Mouse (Mus musculus) G1E-ER4 (cell line): ENCODE measurements around the gene Bcl2l13. TPM values are rescaled to one million over a fixed set of nuclear protein-coding genes. Genes with fewer than 3 reads are reported as not detected.

Source experiments
- GATA1 ChIP-seq: IDR thresholded peaks from one replicate; pipeline ENCODE4 v1.8.0; 2012; ENCODE audit warnings: low read length, inconsistent platforms
- polyA plus RNA-seq: library from polyadenylated mRNA; stranded (reverse); fragments of >175 nt; gene quantifications from 2 replicates; pipeline ENCODE4 v1.2.3, GENCODE M21; 2012

Gene Bcl2l13
- polyA plus RNA-seq, 1 experiment, result 679 TPM

DNA sequence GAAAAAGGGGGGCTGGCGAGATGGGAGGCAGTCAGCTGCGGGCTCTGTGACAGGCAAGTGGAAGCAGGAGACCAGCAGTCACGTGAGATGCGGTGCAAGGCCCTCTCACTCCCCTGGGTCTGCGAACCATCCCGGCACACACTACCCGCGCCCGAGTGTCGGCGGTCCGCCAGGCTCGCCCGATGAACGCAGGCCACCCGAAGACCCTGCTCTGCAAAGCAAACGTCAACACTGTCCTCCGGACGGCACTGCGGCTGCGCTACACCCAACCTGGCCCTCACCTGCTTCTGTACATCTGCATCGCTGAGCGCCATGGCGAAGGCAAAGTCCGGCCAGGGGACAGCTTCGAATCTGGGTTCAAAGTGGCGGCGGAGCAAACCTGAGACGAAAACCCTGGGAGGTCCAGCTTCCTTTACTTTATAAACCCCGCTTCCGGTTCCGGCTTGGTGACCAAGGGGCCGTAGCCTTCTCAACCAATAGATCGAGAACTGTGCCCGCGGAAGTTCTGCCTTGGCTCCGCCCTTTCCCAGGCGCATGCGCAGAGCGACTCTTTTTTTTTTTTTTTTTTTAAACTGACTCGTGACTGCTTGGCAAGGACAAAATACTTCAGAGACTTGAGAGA lies 13.6 kb upstream of the Bcl2l13 start, which contains the start of gene Atp6v1e1:
Gene Atp6v1e1 (minus strand): TSS at position 487 of the 622 bp plus-strand sequence.
- no peak for TF ChIP-seq GATA1

DNA sequence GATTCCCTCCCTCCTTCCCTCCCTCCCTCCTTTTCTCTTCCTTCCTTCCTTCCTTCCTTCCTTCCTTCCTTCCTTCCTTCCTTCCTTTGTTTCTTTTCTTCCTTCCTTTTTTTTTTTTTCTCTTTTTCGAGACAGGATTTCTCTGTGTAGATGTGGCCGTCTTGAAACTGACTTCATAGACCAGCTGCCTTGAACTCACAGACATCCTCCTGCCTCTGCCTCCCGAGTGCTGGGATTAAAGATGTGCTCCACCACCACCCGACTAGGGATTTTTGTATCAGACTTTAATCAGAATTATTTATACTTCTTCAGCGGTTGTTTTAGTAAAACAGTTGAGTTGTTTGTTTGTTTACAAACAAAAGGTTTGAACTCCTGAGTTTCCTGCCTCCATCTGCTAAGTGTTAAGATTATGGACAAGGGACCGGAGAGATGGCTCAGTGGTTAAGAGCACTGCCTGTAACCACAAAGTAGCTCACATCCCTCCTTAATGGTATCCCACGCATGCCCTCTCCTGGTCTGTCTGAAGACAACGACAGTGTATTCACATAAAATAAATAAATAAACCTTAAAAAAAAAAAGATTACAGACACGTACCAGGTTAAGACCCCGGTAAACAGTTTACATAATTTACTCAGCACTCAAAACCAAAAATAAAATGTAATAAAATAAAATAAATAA lies 12.9 kb upstream of the Bcl2l13 start:
- no peak for TF ChIP-seq GATA1

DNA sequence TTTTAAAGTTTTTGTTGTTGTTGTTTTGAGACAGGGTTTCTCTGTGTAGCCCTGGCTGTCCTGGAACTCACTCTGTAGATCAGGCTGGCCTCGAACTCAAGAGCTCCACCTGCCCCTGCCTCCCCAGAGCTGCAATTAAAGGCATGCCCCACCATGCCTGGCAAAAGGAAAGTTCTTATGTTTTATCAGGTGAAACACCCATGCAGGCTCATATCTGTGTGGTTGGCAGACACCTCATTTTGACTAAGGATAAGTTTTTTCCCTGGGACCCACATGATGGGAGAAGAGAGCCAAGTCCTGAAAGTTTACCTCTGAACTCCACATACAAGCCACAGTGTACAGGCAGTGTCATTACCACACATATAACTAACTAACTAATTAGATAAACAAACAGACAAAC lies 6.0 kb upstream of the Bcl2l13 start:
- TF ChIP-seq GATA1, result no peak

DNA sequence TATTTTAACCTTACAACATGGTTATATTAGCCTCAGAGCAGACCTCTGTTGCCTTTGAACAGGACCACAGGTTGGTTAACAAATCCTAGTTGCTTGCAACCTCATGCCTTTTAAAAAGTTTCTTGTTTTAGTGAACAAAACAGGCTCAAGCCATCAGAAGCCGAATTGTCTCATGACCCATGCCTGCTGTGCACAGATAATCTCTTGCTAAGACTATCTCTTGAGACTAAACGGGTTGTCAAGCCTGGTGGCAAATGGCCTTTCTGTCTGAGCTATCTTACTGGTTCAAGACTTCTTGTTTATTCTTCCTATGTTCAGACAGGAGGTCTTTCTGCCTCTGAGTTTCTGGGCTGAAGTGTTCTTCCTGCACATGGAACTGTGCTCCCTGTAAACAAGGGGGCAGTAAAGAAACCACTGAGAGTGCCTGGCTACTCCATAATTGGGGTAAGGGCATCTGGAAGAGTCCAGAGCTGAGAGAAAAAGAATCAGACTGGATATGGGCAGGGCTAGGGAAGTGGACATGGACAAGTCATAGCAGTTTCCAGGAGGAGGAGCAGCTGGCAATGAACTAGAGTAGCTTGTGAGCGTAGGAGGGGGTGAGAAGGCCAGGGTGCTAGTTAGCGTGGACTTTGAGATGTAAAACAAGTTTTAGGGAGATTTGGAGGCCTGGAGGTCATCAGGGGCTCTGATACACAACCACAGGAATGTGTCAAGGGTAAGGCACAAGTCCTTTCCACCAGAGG lies 5.0 kb upstream of the Bcl2l13 start:
- peak; percentile 58 for TF ChIP-seq GATA1

DNA sequence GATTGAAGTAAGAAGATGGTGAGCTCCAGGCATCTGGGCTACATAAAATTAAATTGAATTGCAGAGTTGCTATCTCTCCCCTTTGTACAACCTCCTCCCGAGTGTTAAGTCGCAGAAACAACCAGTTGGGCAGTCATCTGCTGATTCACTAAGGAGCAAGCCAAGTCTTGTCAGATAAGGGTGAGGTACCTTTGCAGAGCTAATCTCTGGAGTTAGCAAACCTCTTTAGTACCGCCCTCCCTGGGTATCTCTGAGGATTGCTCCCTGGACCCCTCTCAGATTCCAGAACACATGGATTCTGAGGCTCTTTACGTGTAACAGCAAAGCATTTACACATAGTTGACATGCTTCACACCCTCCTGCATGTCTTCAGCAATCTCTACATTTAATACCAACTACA lies 3.9 kb upstream of the Bcl2l13 start:
- peak; percentile 58 for TF ChIP-seq GATA1

DNA sequence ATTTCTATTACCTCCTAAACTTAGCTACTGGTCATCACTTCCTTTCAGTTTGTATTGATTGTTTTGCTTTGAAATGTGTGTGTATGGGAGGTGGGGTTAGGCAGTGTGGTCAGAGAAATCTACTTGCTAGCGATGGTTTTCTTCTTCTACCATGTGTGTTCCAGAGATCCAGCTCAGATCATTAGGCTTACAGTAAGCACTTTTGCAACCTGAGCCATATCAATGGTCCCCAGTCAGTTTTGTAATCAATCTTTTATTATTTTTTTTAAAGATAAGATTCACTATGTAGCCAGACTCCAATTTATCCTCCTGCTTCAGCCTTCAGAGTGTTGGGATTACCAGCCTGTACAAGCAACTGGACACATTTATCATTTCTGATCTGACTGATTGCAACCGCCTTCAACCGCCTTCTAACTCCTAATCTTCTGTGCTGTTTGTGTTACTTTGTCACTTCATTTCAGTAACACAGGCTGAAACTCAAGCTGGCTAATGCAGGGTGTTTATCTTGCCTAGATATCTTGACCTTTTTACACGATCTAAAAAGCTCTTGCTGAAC lies 1.2 kb upstream of the Bcl2l13 start:
- peak; percentile 80 for TF ChIP-seq GATA1

DNA sequence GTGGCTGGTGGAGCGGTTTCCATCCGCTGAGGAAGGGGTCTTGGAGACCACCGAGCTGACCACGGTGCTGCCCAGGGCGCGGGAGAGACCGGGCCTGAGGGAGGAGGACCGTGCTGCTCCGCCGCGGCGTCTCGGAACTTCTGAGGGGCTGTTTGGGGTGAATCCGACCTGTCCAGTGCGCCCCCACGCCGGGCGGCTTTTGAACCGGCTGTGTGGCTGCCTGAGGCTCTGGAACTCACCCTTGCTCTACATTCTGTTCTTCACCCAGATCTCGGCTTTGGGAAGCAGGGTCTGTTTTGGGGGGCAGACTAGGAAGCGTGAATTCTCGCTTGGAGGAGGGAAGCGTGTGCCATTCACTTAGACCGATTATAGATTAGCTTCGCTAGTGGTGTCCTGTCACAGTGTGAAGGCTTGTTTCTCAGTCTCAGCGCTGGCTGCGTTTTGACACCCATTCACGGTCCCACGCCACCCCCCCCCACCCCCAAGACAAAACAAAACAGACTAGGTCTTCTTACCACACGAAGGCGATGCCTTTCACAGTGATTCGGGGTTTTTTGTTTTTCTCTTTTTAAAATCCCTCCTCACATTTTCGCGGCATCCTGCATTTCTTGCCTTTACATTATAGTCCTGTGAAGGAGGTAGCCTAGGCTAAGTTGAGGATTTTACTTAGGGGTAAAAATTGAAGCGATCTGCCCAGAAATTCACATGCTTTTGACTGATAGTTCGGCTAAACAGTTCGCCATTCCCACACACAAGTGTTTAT lies 558 bp downstream of the Bcl2l13 start:
- TF ChIP-seq GATA1, result no peak

DNA sequence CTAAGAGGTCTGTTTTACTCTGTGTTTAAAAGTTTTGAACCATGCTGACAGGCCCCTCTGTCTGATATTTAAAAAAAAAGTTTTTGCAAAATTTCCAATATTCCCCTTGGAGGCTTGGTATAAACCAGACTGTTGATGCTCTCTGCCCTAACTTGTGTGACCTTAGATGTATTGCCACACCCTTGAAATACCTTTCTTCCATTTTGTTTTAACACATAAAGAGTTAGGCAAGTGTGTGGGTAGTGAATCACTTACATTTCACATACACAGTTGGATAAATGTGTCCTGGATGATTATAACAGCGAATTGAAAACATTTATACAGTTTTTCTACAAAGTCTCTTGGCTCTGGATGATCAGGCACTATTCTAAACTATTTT lies 1.1 kb downstream of the Bcl2l13 start:
- no peak for TF ChIP-seq GATA1

DNA sequence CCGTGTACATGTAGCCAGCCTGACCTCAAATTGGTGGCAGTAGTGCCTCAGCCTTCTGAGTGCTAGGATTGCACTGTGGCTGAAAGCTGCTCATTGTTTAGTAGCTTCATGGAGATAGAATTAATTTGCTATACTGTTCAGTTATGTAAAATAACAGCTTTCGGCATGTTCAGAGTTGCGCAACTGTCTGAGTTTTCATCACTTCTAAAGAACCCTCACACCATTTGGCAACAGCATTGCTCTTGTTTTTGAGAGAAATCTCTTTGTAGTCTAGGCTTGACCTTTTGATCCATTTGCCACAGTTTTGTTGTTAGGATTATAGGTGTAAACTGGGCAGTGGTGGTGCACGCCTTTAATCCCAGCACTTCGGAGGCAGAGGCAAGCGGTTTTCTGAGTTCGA lies 4.2 kb downstream of the Bcl2l13 start:
- no peak for TF ChIP-seq GATA1

DNA sequence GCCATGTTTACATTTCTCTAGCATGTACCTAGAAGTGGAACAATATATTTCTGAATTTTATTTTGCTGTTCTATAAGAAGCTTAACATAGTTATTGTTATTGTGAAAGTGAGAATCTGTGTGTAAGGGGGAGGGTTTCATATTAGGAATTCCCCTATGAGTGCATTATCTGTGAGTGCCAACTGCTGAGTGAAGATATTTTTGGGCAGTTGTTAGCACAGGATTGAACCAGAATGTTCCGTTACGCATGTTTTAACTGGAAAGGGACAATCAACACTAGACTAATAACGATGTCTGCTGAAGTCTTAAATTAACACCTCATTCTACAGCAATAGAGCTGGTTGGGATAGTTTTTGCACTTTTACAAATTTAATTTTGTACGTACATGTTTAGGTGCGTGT lies 5.7 kb downstream of the Bcl2l13 start:
- TF ChIP-seq GATA1, result no peak

DNA sequence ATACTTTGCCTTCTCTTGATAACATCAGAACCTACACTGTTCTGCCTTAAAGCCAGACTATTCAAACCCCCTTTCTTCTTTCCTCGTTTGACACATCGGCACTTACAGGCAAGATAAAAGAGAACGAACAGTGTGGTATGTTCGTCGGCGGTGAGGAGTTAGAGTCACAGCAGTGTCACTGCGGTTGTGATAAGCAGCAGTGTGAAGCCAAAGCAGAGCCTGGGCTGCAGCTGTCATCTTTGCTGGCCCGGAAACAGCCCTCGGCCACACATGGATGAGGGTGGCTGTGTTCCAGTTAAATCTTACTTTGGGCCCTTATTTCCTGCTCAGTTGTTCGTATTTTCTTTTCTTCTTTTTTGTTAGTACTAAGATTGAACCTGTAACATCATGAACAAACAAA lies 18.4 kb downstream of the Bcl2l13 start:
- peak; percentile 67 for TF ChIP-seq GATA1

DNA sequence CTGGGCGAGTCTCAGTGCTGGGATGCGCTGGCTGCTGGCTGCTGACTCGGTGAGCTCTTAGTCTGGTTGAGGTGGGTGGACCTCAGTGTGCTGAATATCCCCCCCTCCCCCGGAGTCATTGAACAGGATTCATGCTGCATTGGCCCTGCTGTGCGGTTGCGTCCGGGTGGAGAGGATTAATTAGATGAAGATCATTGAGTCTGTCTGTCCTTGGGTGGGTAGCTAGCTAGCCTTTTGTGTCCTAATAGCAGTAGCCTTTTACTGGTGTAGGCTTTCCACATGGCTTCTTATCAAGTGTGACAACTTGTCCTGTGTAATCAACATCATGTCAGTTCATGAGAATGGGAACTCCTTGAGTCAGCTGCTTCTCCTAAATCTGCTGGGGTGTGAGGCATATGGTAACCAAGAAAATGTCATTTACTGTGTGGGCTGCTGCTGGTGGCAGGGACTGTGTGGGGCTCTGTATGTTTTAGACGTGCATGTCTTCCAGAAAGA lies 22.3 kb downstream of the Bcl2l13 start:
- TF ChIP-seq GATA1, result no peak

DNA sequence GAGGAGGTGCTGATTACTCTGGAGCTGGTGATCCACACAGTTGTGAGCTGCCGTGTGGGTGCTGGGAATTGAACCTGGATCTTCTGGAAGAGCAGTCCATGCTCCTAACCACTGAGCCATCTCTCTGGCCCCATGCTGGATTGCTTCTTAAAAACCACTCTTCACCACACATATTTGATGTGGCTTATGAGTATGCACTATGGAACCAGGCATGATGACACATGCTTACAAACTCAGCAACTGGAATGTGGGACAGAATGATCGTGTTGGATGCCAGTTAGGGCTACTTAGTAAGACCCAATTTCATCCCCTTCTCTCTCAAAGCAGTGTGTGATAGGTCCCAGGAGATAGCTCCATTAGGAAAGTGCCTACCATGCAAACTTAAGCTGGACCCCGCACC lies 24.1 kb downstream of the Bcl2l13 start:
- TF ChIP-seq GATA1, result no peak

DNA sequence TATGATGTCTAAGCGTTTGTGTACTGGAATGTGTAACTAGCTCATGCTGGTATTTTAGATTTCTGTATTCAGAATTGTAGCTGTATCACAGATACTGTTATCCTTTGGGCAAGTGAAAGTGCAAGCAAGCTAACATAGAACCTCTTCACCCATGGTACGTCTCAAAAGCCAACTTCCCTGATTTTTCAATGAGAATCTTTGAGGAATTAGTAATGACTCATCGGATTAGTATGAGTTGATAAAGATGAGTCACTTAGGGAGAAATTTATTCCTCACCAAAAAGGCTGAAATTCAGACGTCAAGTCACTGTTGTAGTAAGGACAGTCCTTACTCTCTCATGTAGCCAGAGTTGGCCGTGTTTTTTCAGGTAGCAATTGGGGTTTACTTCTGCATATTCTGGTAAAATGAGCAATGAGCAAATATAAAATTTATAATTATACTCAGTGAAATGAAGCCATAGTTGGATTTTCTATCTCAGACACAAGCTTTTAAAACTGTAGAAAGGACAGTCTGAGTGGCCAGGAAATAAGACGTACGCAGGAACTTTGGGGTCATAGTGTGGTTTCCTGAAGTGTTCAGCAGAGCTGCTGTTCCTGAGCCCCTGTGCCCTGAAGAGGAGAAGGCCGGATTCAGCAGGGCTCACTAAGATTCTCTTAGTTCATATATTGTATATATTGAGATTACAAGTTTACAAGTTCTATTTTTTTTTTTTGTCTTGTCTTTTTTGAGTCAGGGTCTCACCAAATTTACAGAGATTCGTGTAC lies 30.2 kb downstream of the Bcl2l13 start:
- no peak for TF ChIP-seq GATA1

DNA sequence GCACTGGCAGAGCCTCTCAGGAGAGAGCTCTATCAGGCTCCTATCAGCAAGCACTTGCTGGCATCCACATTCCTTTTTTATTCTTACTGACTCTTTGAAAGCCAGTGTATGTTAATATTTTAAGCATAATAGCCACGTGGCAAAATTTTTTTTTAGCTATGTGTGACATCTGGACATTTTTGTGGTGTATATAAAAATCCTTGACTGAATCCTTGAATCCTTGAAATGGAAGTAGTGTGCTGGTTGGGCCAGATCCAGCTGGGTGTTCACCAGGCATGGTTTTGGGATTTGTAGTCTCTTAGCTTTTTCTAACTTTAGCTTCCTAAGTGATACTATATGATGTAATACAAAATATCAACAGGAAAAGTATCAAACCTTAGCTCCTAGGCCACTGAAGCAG lies 32.8 kb downstream of the Bcl2l13 start:
- no peak for TF ChIP-seq GATA1
